Mouse (Mus musculus): Measurements from ENCODE around the gene Acaca. TPM values are rescaled to one million over a fixed set of nuclear protein-coding genes. Genes with fewer than 3 reads are reported as not detected.
"Not testable (repeated sequence)": the region's sequence is repeated elsewhere in the genome, so short reads cannot be mapped to it uniquely, and the experiment has no call there.

The Acaca gene
- polyA plus RNA-seq, 1 experiment from 2014 or later: 21.7 TPM

GRCm38 (mm10) chr11:84324032-84324752 lies 194.7 kb downstream of the Acaca start:
- H3K36me3 ChIP-seq: peaks cover 52% of the 10 kb centered on the region; the same call in 1 of the 2 replicates
- DNase-seq (ENCODE audit: low spot score): no peak
- no peak overlapping the region for H3K4me3 ChIP-seq
- no peaks in the 10 kb centered on the region for H3K9me3 ChIP-seq
- peaks cover 5% of the 10 kb centered on the region for H3K4me1 ChIP-seq (replicated peaks)
- 77% methylated on average over 7 of the region's 7 CpGs for WGBS
- no peak overlapping the region; the same call in 1 of the 2 replicates for H3K27ac ChIP-seq
- no peaks in the 10 kb centered on the region for H3K27me3 ChIP-seq (ENCODE audit: insufficient read depth, poor library complexity, severe bottlenecking)

GRCm38 (mm10) chr11:84327086-84327485 lies 197.6 kb downstream of the Acaca start:
- DNase-seq (ENCODE audit: low spot score): no peak
- Histone ChIP-seq H3K4me1 (replicated peaks) (peaks cover 5% of the 10 kb centered on the region), H3K4me3 (no peak overlapping the region), H3K27ac (no peak overlapping the region), H3K36me3 (peaks cover 34% of the 10 kb centered on the region; the same call in 1 of the 2 replicates), H3K9me3 (no peaks in the 10 kb centered on the region), H3K27me3 (ENCODE audit: insufficient read depth, poor library complexity, severe bottlenecking) (no peaks in the 10 kb centered on the region)
- 86% methylated on average over 4 of the region's 4 CpGs for WGBS

- H3K27ac ChIP-seq: no peak overlapping the region
- no peaks in the 10 kb centered on the region for H3K9me3 ChIP-seq
- H3K4me3 ChIP-seq: no peak overlapping the region
- no peak for DNase-seq (ENCODE audit: low spot score)
- H3K4me1 ChIP-seq (replicated peaks): no peaks in the 10 kb centered on the region
- H3K27me3 ChIP-seq (ENCODE audit: insufficient read depth, poor library complexity, severe bottlenecking): no peaks in the 10 kb centered on the region
- H3K36me3 ChIP-seq: peaks cover 15% of the 10 kb centered on the region
Measured at GRCm38 (mm10) chr11:84332384-84332783, 202.9 kb downstream of the Acaca start.

- H3K36me3 ChIP-seq: peaks cover 19% of the 10 kb centered on the region
- no peaks in the 10 kb centered on the region for H3K9me3 ChIP-seq
- H3K27me3 ChIP-seq (ENCODE audit: insufficient read depth, poor library complexity, severe bottlenecking): no peaks in the 10 kb centered on the region
- no peaks in the 10 kb centered on the region for H3K4me1 ChIP-seq (replicated peaks)
- DNase-seq (ENCODE audit: low spot score): no peak
- WGBS: 90% methylated on average over 3 of the region's 3 CpGs
- H3K4me3 ChIP-seq: no peak overlapping the region
- H3K27ac ChIP-seq: no peak overlapping the region
Measured at GRCm38 (mm10) chr11:84332860-84333259, 203.4 kb downstream of the Acaca start.

- not testable (repeated sequence) for H3K27me3 ChIP-seq (ENCODE audit: insufficient read depth, poor library complexity, severe bottlenecking); DNase-seq (ENCODE audit: low spot score); H3K27ac ChIP-seq; H3K9me3 ChIP-seq; H3K4me3 ChIP-seq; H3K4me1 ChIP-seq (replicated peaks)
- peaks cover 30% of the 10 kb centered on the region for H3K36me3 ChIP-seq
- WGBS: 99% methylated on average over 8 of the region's 8 CpGs
Measured at GRCm38 (mm10) chr11:84338273-84338672, 208.8 kb downstream of the Acaca start.

- Histone ChIP-seq H3K27ac (no peak overlapping the region), H3K4me1 (replicated peaks) (no peaks in the 10 kb centered on the region), H3K27me3 (ENCODE audit: insufficient read depth, poor library complexity, severe bottlenecking) (no peaks in the 10 kb centered on the region), H3K4me3 (no peak overlapping the region), H3K36me3 (peaks cover 30% of the 10 kb centered on the region), H3K9me3 (no peaks in the 10 kb centered on the region)
- DNase-seq (ENCODE audit: low spot score): no peak
- WGBS: 94% methylated on average over 2 of the region's 2 CpGs
Measured at GRCm38 (mm10) chr11:84340630-84341029, 211.2 kb downstream of the Acaca start.

GRCm38 (mm10) chr11:84344522-84345236 lies 215.2 kb downstream of the Acaca start:
- no peak for DNase-seq (ENCODE audit: low spot score)
- Histone ChIP-seq H3K27me3 (ENCODE audit: insufficient read depth, poor library complexity, severe bottlenecking) (no peaks in the 10 kb centered on the region), H3K4me3 (no peak overlapping the region), H3K36me3 (peaks cover 10% of the 10 kb centered on the region), H3K9me3 (no peaks in the 10 kb centered on the region), H3K27ac (no peak overlapping the region), H3K4me1 (replicated peaks) (peaks cover 12% of the 10 kb centered on the region)
- WGBS: 85% methylated on average over 6 of the region's 6 CpGs

- H3K9me3 ChIP-seq: no peaks in the 10 kb centered on the region
- H3K27ac ChIP-seq: no peak overlapping the region
- no peak for DNase-seq (ENCODE audit: low spot score)
- H3K4me1 ChIP-seq (replicated peaks): peaks cover 24% of the 10 kb centered on the region
- no peaks in the 10 kb centered on the region for H3K27me3 ChIP-seq (ENCODE audit: insufficient read depth, poor library complexity, severe bottlenecking)
- 0 out of 2 replicates have a peak, but pooled peaks cover 5% of the 10 kb centered on the region for H3K36me3 ChIP-seq
- WGBS: 89% methylated on average over 2 of the region's 2 CpGs
- H3K4me3 ChIP-seq: no peak overlapping the region
Measured at GRCm38 (mm10) chr11:84347766-84348165, 218.3 kb downstream of the Acaca start.

GRCm38 (mm10) chr11:84348843-84349825 lies 219.7 kb downstream of the Acaca start:
- Histone ChIP-seq H3K27me3 (ENCODE audit: insufficient read depth, poor library complexity, severe bottlenecking) (no peaks in the 10 kb centered on the region), H3K4me1 (replicated peaks) (peaks cover 31% of the 10 kb centered on the region), H3K27ac (peak overlapping the region; percentile 77), H3K4me3 (no peak overlapping the region), H3K36me3 (0 out of 2 replicates have a peak, but pooled peaks cover 5% of the 10 kb centered on the region), H3K9me3 (no peaks in the 10 kb centered on the region)
- 57% methylated on average over 16 of the region's 16 CpGs for WGBS
- no peak for DNase-seq (ENCODE audit: low spot score)

GRCm38 (mm10) chr11:84351150-84351549 lies 221.7 kb downstream of the Acaca start:
- WGBS: 92% methylated on average over 1 of the region's 1 CpGs
- Histone ChIP-seq H3K36me3 (no peaks in the 10 kb centered on the region), H3K4me1 (replicated peaks) (peaks cover 31% of the 10 kb centered on the region), H3K4me3 (no peak overlapping the region), H3K27ac (no peak overlapping the region), H3K27me3 (ENCODE audit: insufficient read depth, poor library complexity, severe bottlenecking) (no peaks in the 10 kb centered on the region), H3K9me3 (no peaks in the 10 kb centered on the region)
- no peak for DNase-seq (ENCODE audit: low spot score)

GRCm38 (mm10) chr11:84353058-84353726 lies 223.7 kb downstream of the Acaca start:
- Histone ChIP-seq H3K27ac (no peak overlapping the region), H3K27me3 (ENCODE audit: insufficient read depth, poor library complexity, severe bottlenecking) (no peaks in the 10 kb centered on the region), H3K36me3 (no peaks in the 10 kb centered on the region), H3K4me3 (no peak overlapping the region), H3K4me1 (replicated peaks) (peaks cover 34% of the 10 kb centered on the region), H3K9me3 (no peaks in the 10 kb centered on the region)
- 73% methylated on average over 7 of the region's 7 CpGs for WGBS
- no peak for DNase-seq (ENCODE audit: low spot score)

GRCm38 (mm10) chr11:84357304-84357703 lies 227.8 kb downstream of the Acaca start:
- Histone ChIP-seq H3K9me3 (no peaks in the 10 kb centered on the region), H3K4me1 (replicated peaks) (peaks cover 15% of the 10 kb centered on the region), H3K36me3 (no peaks in the 10 kb centered on the region), H3K4me3 (no peak overlapping the region), H3K27me3 (ENCODE audit: insufficient read depth, poor library complexity, severe bottlenecking) (no peaks in the 10 kb centered on the region), H3K27ac (no peak overlapping the region)
- DNase-seq (ENCODE audit: low spot score): no peak
- WGBS: 91% methylated on average over 3 of the region's 3 CpGs

Data from hindbrain, embryonic 10.5 days (tissue).